In the genomic region with DNA sequence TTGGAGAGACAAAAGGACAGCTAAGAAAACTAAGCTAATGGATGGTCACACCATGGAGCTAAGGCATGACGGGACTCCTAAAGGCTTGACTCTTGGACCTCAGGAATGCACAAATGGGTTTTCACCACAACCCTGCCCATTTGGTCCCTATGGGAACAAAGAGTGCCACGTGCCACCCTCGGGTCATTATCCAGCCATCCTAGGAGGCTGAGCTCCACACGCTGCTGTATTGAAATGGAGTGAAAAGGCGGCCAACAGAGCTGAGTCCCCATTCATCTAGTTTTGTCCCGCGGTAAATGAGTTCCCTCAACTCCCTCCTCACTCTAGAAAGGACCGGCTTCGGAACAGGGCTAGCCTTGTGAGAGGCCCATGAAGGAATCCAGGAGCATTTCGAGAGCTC, we compare ENCODE assay signal across 18 mouse cellular contexts. TPM values are rescaled to one million over a fixed set of nuclear protein-coding genes. Genes with fewer than 3 reads are reported as not detected.
DNase-seq lines count a peak whose midpoint lies in the region; ATAC-seq and TF ChIP-seq lines count a peak whose summit lies in the region.
"Had no signal": no experiment of that assay in that cellular context is flagged by ENCODE, and none has a peak within 500 bp of the region (broad histone marks: within the 10 kb centered on the region; RNA-seq: fewer than 3 reads in every experiment).

No protein-coding gene starts in this region.

- H3K9ac ChIP-seq in forebrain, postnatal 0 days: no peak overlapping the region
- H3K9ac ChIP-seq in midbrain, embryonic 14.5 days (replicated peaks; ENCODE audit: low read length): no peak overlapping the region
- H3K9ac ChIP-seq: liver, embryonic 13.5 days had no signal

- H3K36me3 ChIP-seq in forebrain, postnatal 0 days (ENCODE audit: insufficient read depth): no peaks in the 10 kb centered on the region
- H3K36me3 ChIP-seq in midbrain, embryonic 14.5 days (ENCODE audit: control insufficient read depth, insufficient read depth, low read length): 0 out of 2 replicates have a peak, but pooled peaks cover 3% of the 10 kb centered on the region
- H3K36me3 ChIP-seq: limb, embryonic 10.5 days; liver, embryonic 13.5 days had no signal

- no peaks in the 10 kb centered on the region for H3K4me1 ChIP-seq in forebrain, postnatal 0 days (ENCODE audit: insufficient read depth)
- H3K4me1 ChIP-seq in midbrain, embryonic 14.5 days (ENCODE audit: control insufficient read depth, insufficient read depth, low read length): no peaks in the 10 kb centered on the region
- H3K4me1 ChIP-seq in lung, adult 2 months (ENCODE audit: control insufficient read depth, insufficient read depth, low read length): no peaks in the 10 kb centered on the region
- H3K4me1 ChIP-seq: liver, embryonic 13.5 days had no signal

- H3K4me3 ChIP-seq in forebrain, postnatal 0 days (ENCODE audit: low read depth, low read length): no peak overlapping the region
- H3K4me3 ChIP-seq in midbrain, embryonic 14.5 days (replicated peaks; ENCODE audit: low read depth, low read length): no peak overlapping the region
- no peak overlapping the region for H3K4me3 ChIP-seq in lung, adult 2 months (replicated peaks; ENCODE audit: extremely low read depth, low read depth, low read length)
- H3K4me3 ChIP-seq in layer of hippocampus, adult 2 months: no peak overlapping the region
- H3K4me3 ChIP-seq: limb, embryonic 10.5 days; liver, embryonic 13.5 days had no signal

- no peak overlapping the region for H3K27ac ChIP-seq in forebrain, postnatal 0 days (ENCODE audit: low read depth, low read length)
- no peak overlapping the region for H3K27ac ChIP-seq in midbrain, embryonic 14.5 days (replicated peaks; ENCODE audit: low read depth, low read length)
- no peak overlapping the region for H3K27ac ChIP-seq in layer of hippocampus, adult 2 months
- H3K27ac ChIP-seq: limb, embryonic 10.5 days; liver, embryonic 13.5 days had no signal

- 21% methylated on average over 10 of the region's 10 CpGs for WGBS in forebrain, postnatal 0 days
- WGBS in midbrain, embryonic 14.5 days: 33% methylated on average over 10 of the region's 10 CpGs
- 75% methylated on average over 10 of the region's 10 CpGs for WGBS in lung, adult 2 months

- ATAC-seq in forebrain, postnatal 0 days: peak; percentile 85
- no peak for ATAC-seq in midbrain, embryonic 14.5 days (ENCODE audit: low FRiP score, low TSS enrichment)
- ATAC-seq: intestine, postnatal 0 days had no signal

- no peaks in the 10 kb centered on the region for H3K27me3 ChIP-seq in forebrain, postnatal 0 days (ENCODE audit: insufficient read depth, low read length)
- no peaks in the 10 kb centered on the region for H3K27me3 ChIP-seq in midbrain, embryonic 14.5 days (ENCODE audit: control insufficient read depth, insufficient read depth, low read length)
- H3K27me3 ChIP-seq: liver, embryonic 13.5 days had no signal

- no peak overlapping the region for H3K4me2 ChIP-seq in forebrain, postnatal 0 days (ENCODE audit: low read depth)
- no peak overlapping the region for H3K4me2 ChIP-seq in midbrain, embryonic 14.5 days (ENCODE audit: low read length)
- H3K4me2 ChIP-seq: liver, embryonic 13.5 days had no signal

- H3K9me3 ChIP-seq in forebrain, postnatal 0 days (ENCODE audit: low read length): no peaks in the 10 kb centered on the region
- peaks cover 4% of the 10 kb centered on the region; the same call in 1 of the 2 replicates for H3K9me3 ChIP-seq in midbrain, embryonic 14.5 days (ENCODE audit: control insufficient read depth, low read length)
- H3K9me3 ChIP-seq: limb, embryonic 10.5 days; liver, embryonic 13.5 days had no signal

- TF ChIP-seq POLR2A in lung, adult 2 months (IDR thresholded peaks at IDR 0.05; ENCODE audit: borderline replicate concordance, extremely low read depth, low read depth, low read length): no peak

- no peak for TF ChIP-seq CTCF in forebrain, postnatal 0 days (IDR thresholded peaks at IDR 0.05; ENCODE audit: low read depth)
- no peak for TF ChIP-seq CTCF in lung, adult 2 months (IDR thresholded peaks at IDR 0.05; ENCODE audit: insufficient read depth, low read length)
- no peak for TF ChIP-seq CTCF in layer of hippocampus, adult 2 months (conservative IDR thresholded peaks at IDR 0.05)

- DNase-seq in right cerebral cortex, postnatal 10 days (ENCODE audit: low spot score in 2 of 2): peak; percentile 42 to 55
- no peak for DNase-seq in right cerebral cortex, postnatal 25 days
- peak; percentile 20 for DNase-seq in forebrain, postnatal 0 days
- DNase-seq in midbrain, embryonic 14.5 days: peak; percentile 36
- no peak for DNase-seq in urinary bladder, postnatal 10 days (ENCODE audit: low spot score)
- DNase-seq in lung, adult 2 months: no peak
- no peak for DNase-seq in lung, postnatal 36 days
- DNase-seq in layer of hippocampus, adult 2 months (ENCODE audit: low spot score in 2 of 2): no peak
- DNase-seq: adrenal gland, adult 8-10 months; B cell, adult 2 months; gastrocnemius, postnatal 10 days; heart, postnatal 14 days; kidney, postnatal 14 days; liver, embryonic 13.5 days; lung, postnatal 14 days; thymus, postnatal 4 days had no signal

RNA-seq across cellular contexts. Expression of gene Slco3a1, which starts 53.4 kb away (rescaled TPM):
- total RNA-seq in forebrain, postnatal 0 days (2014; rRNA removed): 26.4 and 27.8 TPM in 2 replicates
- 18.2 and 25.2 TPM in 2 replicates for polyA plus RNA-seq in forebrain, postnatal 0 days (2015; fragmentation: Nextera tagmentation; extraction: Ambion mirVana)
- polyA plus RNA-seq in midbrain, embryonic 14.5 days (2014; fragmentation: Nextera tagmentation; extraction: Ambion mirVana): 18.9 and 25.4 TPM in 2 replicates
- polyA plus RNA-seq in lung, adult 2 months (2012; rRNA removed): 141 and 156 TPM in 2 replicates
- 10 to 100 TPM; 55.2 to 57.3 TPM for total RNA-seq in layer of hippocampus, adult 2 months (2021)

Comparison
In these comparisons a context has a peak if more than half of its experiments do, and no peak if none do; other contexts are left out.
1. DNase-seq: peak in right cerebral cortex, postnatal 10 days (2 of 2), forebrain, postnatal 0 days (single experiment) and midbrain, embryonic 14.5 days (single experiment); none in right cerebral cortex, postnatal 25 days (single experiment), urinary bladder, postnatal 10 days (single experiment), lung, adult 2 months (single experiment), lung, postnatal 36 days (single experiment) and layer of hippocampus, adult 2 months (0 of 2).